Mouse (Mus musculus) urinary bladder, postnatal 10 days (tissue): ENCODE results near the gene Tvp23b.

ENCODE experiments used
- DNase-seq: peaks from one replicate; pipeline ENCODE4 v3.0.0; 2022; ENCODE audit warnings: low spot score

The Tvp23b gene

DNA sequence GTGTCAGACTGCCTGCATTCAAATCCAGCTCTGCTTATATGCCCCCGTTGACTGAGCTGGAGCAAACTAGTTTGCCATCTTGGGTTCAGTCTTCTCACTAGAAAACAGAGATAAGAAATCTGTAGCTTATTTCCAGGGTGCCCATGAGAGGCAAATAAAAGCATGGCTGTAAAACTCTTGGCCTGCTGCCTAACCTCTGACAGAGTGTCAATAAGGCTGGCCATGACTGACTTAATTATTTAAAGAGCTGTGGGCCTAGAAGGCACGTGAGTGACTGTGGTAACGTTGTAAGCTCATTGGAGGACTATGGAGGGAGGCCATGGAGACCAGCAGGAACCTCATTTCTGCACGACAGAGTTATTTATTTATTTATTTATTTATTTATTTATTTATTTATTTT, 66.3 kb downstream of the Tvp23b start:
- no peak for DNase-seq

- DNase-seq = no peak
These were observed 70.3 kb downstream of the Tvp23b start for GRCm38 (mm10) chr11:62949548-62949947.

DNA sequence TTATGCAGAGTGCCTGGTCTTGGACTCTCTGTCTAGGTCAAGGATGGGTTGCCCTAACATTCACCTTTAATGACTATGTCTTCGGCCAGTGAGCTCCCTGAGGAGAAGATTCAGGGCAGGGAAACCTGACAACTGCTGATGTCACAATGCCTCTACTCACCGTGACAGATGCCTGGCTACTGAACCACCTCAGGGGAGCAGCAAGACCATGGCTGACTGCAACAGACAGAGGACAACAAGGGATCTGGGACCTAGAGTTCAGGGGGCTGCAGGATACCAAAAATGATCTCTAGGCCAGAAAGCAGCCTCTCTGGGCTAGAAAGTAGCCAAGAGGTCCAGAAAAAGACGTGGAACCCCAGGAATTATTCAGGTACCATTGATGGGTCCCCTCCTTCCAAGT, 71.8 kb downstream of the Tvp23b start, which contains the start of gene Cdrt4:
Gene Cdrt4 (plus strand): TSS at position 182 of the 400 bp plus-strand sequence.
- no peak for DNase-seq

GRCm38 (mm10) chr11:62954766-62955165, 75.5 kb downstream of the Tvp23b start:
- DNase-seq = no peak

- no peak for DNase-seq
These were observed 75.9 kb downstream of the Tvp23b start for GRCm38 (mm10) chr11:62955186-62955585.

- no peak for DNase-seq
These were observed 76.5 kb downstream of the Tvp23b start for GRCm38 (mm10) chr11:62955776-62956175.

GRCm38 (mm10) chr11:62957626-62958180, 78.4 kb downstream of the Tvp23b start:
- no peak for DNase-seq

GRCm38 (mm10) chr11:62963292-62963691, 84.0 kb downstream of the Tvp23b start:
- no peak for DNase-seq

DNA sequence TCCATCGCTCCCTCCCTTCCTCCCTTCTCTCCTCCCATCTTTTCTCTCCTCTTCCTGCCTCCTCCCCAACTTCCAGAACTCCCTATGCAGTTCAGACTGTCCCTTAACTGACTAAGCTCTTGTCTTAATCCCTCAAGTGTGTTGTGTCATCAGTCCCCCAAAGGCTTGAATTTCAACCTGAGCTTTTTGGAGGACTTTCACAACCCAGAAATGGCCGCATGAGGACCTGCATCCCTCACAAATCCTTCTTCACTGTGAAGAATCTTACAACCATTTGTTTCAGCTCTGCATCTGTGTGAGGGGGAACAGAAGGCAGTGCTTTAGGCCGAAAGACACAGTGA, 87.1 kb downstream of the Tvp23b start:
- no peak for DNase-seq
